Mouse (Mus musculus) embryonic facial prominence, embryonic 11.5 days (tissue): ENCODE data around the gene Brd3. TPM values are rescaled to one million over a fixed set of nuclear protein-coding genes. Genes with fewer than 3 reads are reported as not detected.

Source experiments
- ATAC-seq: fragments of 200-750 bp; cut with Nextera tagmentation; replicated peaks from 2 replicates; pipeline ENCODE4 v1.8.0; 2017; ENCODE audit warnings: low read depth; ENCODE audit not compliant: insufficient number of reproducible peaks, low FRiP score, low TSS enrichment
- DNase-seq: peaks from one replicate; pipeline ENCODE4 v3.0.0-alpha.2; 2015; ENCODE audit warnings: low spot score
- H3K27ac ChIP-seq: fragments of 300-500 bp; sonication (generic); replicated peaks from 2 replicates; pipeline ENCODE4 v1.5.1; 2014; ENCODE audit warnings: mild to moderate bottlenecking, low read depth, low read length, control low read depth
- H3K27me3 ChIP-seq: fragments of 300-500 bp; sonication (generic); 2 replicates; pipeline ENCODE4 v1.6.1; 2014; ENCODE audit warnings: mild to moderate bottlenecking, low read length, moderate library complexity, mixed read lengths; ENCODE audit not compliant: control insufficient read depth, insufficient read depth
- H3K36me3 ChIP-seq: fragments of 300-500 bp; sonication (generic); replicated peaks from 2 replicates; pipeline ENCODE4 v1.6.1; 2014; ENCODE audit warnings: low read depth, mild to moderate bottlenecking, low read length, moderate library complexity, mixed read lengths; ENCODE audit not compliant: control insufficient read depth, insufficient read depth
- H3K4me1 ChIP-seq: fragments of 300-500 bp; sonication (generic); 2 replicates; pipeline ENCODE4 v1.6.1; 2014; ENCODE audit warnings: low read length, mixed read lengths; ENCODE audit not compliant: control insufficient read depth, insufficient read depth
- H3K4me2 ChIP-seq: fragments of 300-500 bp; sonication (generic); 2 replicates; pipeline ENCODE4 v1.6.1; 2014; ENCODE audit warnings: low read depth, mild to moderate bottlenecking, control low read depth, low read length, moderate library complexity
- H3K4me3 ChIP-seq: fragments of 300-500 bp; sonication (generic); 2 replicates; pipeline ENCODE4 v1.5.1; 2014; ENCODE audit warnings: low read depth, low read length, control low read depth
- H3K9ac ChIP-seq: fragments of 300-500 bp; sonication (generic); replicated peaks from 2 replicates; pipeline ENCODE4 v1.6.1; 2014; ENCODE audit warnings: mild to moderate bottlenecking, control low read depth, low read length
- H3K9me3 ChIP-seq: fragments of 300-500 bp; sonication (generic); replicated peaks from 2 replicates; pipeline ENCODE4 v1.6.1; 2016; ENCODE audit warnings: mild to moderate bottlenecking, low read length, inconsistent platforms, mixed read lengths; ENCODE audit not compliant: control insufficient read depth
- WGBS: fragments of 180-500 bp; shearing (Covaris S2); extraction: QIAGEN DNeasy Blood & Tissue Kit; methylation state at CpG from one replicate; pipeline ENCODE4 v1.1.7; 2014; 5-methylcytosine and 5-hydroxymethylcytosine counted together
- polyA plus RNA-seq: library from polyadenylated mRNA; unstranded; fragments of >200 nt; fragmentation: Nextera tagmentation; extraction: Ambion mirVana; gene quantifications from 2 replicates; pipeline ENCODE4 v1.2.1, GENCODE M21; 2014

Gene Brd3
- polyA plus RNA-seq, 1 experiment from 2014 or later, result 207 TPM

DNA sequence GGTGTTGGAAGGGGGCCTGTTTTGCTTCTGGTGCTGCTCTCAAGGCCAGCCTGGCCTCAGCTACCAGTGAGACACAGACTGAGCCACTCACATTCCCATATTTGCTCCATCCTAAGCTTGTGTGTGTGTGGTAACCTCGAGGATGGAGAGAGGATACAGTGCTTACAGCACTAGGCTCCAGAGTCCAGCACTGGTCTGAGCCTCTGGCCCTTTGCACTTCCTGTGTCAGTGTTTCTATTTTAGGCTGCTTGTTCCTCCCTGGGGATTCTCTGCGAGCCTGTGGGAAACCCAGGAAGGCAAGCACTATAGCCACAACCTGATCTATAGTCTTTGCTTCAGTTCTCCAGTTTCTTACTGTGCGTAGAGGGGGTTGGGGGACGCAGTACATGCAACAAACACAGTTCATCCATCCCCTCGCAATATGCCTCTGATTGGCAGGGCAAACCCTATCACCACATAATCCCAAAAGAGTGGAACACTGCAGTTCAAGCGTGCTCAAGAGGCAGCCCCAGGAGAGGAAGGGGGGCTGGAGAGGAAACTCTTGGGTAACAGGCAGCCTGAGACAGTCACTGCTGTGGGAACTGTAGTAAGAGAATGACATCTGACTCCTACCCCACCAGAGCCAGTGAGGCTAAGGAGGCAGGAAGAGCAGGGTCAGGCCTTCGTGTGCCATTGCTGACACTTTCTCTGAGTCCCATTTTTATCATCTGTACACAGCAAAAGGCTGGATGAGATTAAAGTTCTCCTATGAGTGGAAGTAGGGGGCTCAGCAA lies 3.2 kb downstream of the Brd3 start:
- Histone ChIP-seq H3K9me3 (no peaks in the 10 kb centered on the region), H3K36me3 (no peaks in the 10 kb centered on the region), H3K27me3 (no peaks in the 10 kb centered on the region), H3K4me1 (0 out of 2 replicates have a peak, but pooled peaks cover 3% of the 10 kb centered on the region), H3K27ac (0 out of 2 replicates have a peak overlapping the region, but pooled peaks have one; percentile 20), H3K9ac (no peak overlapping the region), H3K4me2 (no peak overlapping the region), H3K4me3 (no peak overlapping the region)
- DNase-seq, result no peak
- WGBS, result 49% methylated on average over 7 of the region's 7 CpGs
- no peak for ATAC-seq

GRCm38 (mm10) chr2:27496391-27497028 lies 11.0 kb downstream of the Brd3 start:
- peak; percentile 73 for DNase-seq
- no peaks in the 10 kb centered on the region for H3K4me1 ChIP-seq
- WGBS, result 35% methylated on average over 23 of the region's 23 CpGs
- no peaks in the 10 kb centered on the region for H3K27me3 ChIP-seq
- no peaks in the 10 kb centered on the region for H3K36me3 ChIP-seq
- H3K4me2 ChIP-seq, result peak overlapping the region; percentile 53
- H3K4me3 ChIP-seq, result peak overlapping the region; percentile 21
- no peak for ATAC-seq
- H3K9me3 ChIP-seq, result no peaks in the 10 kb centered on the region
- no peak overlapping the region for H3K27ac ChIP-seq
- H3K9ac ChIP-seq, result peak overlapping the region; percentile 34; the same call in 1 of the 2 replicates

- ATAC-seq, result no peak
- Histone ChIP-seq H3K27ac (no peak overlapping the region), H3K27me3 (no peaks in the 10 kb centered on the region), H3K9ac (no peak overlapping the region), H3K9me3 (no peaks in the 10 kb centered on the region), H3K4me3 (no peak overlapping the region), H3K36me3 (no peaks in the 10 kb centered on the region), H3K4me1 (no peaks in the 10 kb centered on the region), H3K4me2 (no peak overlapping the region)
- WGBS, result 96% methylated on average over 3 of the region's 3 CpGs
- DNase-seq, result no peak
Measured at GRCm38 (mm10) chr2:27493971-27494370, 13.5 kb downstream of the Brd3 start.

DNA sequence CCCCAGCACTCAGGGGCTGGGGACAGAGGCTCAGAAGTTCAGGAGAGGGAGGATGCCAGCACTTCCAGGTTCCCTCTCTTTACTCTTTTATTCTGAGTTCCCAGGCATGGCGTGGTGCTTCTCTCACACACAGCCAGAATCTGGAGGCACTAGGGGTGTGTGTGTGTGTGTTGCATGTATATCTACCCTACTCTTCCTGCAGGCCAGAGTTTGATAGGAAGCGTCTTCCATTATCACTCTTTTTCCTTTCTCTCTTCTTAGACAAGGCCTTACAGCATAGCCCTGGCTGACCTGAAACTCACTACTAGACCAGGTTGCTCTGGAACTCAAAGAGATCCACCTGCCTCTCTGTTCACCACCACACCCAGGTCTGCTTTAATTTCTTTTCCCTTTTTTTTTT lies 16.5 kb downstream of the Brd3 start:
- no peak overlapping the region for H3K9ac ChIP-seq
- H3K4me2 ChIP-seq, result no peak overlapping the region
- no peaks in the 10 kb centered on the region for H3K4me1 ChIP-seq
- H3K27me3 ChIP-seq, result no peaks in the 10 kb centered on the region
- no peak for DNase-seq
- WGBS, result 82% methylated on average over 2 of the region's 2 CpGs
- H3K4me3 ChIP-seq, result no peak overlapping the region
- H3K9me3 ChIP-seq, result no peaks in the 10 kb centered on the region
- no peak for ATAC-seq
- H3K27ac ChIP-seq, result no peak overlapping the region
- no peaks in the 10 kb centered on the region for H3K36me3 ChIP-seq

- no peaks in the 10 kb centered on the region for H3K9me3 ChIP-seq
- H3K4me1 ChIP-seq, result no peaks in the 10 kb centered on the region
- no peak overlapping the region for H3K4me2 ChIP-seq
- H3K36me3 ChIP-seq, result no peaks in the 10 kb centered on the region
- no peak overlapping the region for H3K9ac ChIP-seq
- H3K27ac ChIP-seq, result no peak overlapping the region
- no peak for DNase-seq
- no peak for ATAC-seq
- no peak overlapping the region for H3K4me3 ChIP-seq
- H3K27me3 ChIP-seq, result no peaks in the 10 kb centered on the region
- 97% methylated on average over 1 of the region's 1 CpGs for WGBS
Measured at GRCm38 (mm10) chr2:27488362-27488761, 19.1 kb downstream of the Brd3 start.

DNA sequence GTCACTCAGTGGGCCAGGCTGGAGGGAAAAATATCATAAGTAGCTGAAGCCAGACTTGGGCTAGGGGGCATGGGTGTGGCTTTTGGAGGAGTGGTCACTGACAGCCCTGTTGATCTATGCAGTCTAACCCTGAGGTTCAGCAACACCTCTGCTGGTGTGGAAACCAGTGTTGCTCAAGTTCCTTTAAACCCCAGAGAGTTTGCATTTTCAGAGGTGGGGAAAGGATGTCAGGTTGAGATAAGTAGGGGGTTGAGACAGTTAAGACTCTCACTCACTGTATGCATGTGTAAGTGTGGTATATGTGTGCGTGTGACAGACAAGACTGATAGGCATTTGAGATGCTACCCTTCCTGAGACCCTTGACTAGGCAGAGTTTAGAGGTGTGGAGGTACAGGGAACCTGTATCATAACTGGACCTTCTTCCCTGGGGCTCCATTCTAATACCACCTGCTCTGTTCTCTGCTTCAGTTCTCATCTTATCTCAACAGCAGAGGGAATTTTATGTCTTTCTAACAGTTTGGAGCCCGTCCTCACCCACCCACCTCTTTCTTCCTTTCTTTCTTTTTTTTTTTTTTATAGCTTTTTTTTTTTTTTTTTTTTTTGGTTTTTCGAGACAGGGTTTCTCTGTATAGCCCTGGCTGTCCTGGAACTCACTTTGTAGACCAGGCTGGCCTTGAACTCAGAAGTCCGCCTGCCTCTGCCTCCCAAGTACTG lies 20.0 kb downstream of the Brd3 start:
- no peaks in the 10 kb centered on the region for H3K9me3 ChIP-seq

GRCm38 (mm10) chr2:27486725-27487124 lies 20.7 kb downstream of the Brd3 start:
- Histone ChIP-seq H3K4me1 (no peaks in the 10 kb centered on the region), H3K4me3 (no peak overlapping the region), H3K9ac (no peak overlapping the region), H3K4me2 (no peak overlapping the region), H3K9me3 (no peaks in the 10 kb centered on the region), H3K36me3 (no peaks in the 10 kb centered on the region), H3K27ac (no peak overlapping the region), H3K27me3 (no peaks in the 10 kb centered on the region)
- DNase-seq (no peak), ATAC-seq (no peak)
- 58% methylated on average over 4 of the region's 4 CpGs for WGBS

More for the DNA sequence above, 20.0 kb downstream of the Brd3 start:
- Histone ChIP-seq H3K4me2 (no peak overlapping the region), H3K27me3 (no peaks in the 10 kb centered on the region), H3K4me1 (no peaks in the 10 kb centered on the region), H3K9ac (no peak overlapping the region), H3K27ac (no peak overlapping the region), H3K36me3 (no peaks in the 10 kb centered on the region), H3K4me3 (no peak overlapping the region)
- WGBS, result 77% methylated on average over 3 of the region's 4 CpGs
- no peak for DNase-seq
- ATAC-seq, result no peak
